Mouse (Mus musculus): ENCODE data around the gene Upp1. TPM values are rescaled to one million over a fixed set of nuclear protein-coding genes. Genes with fewer than 3 reads are reported as not detected.

The Upp1 gene
- polyA plus RNA-seq (2016; fragmentation: Nextera tagmentation; extraction: Ambion mirVana), result 3.6 and 4.8 TPM in 2 replicates

- H3K4me2 ChIP-seq (replicated peaks), result peak within 1 kb of the TSS; percentile 97
- peak within 1 kb of the TSS; percentile 41 for H3K4me3 ChIP-seq
- no peaks in the 10 kb centered on the region for H3K36me3 ChIP-seq
- peak within 1 kb of the TSS; percentile 53 for H3K9ac ChIP-seq
- peaks cover 60% of the 10 kb centered on the region for H3K27me3 ChIP-seq
- H3K4me1 ChIP-seq, result peaks cover 29% of the 10 kb centered on the region
- no peak within 1 kb of the TSS for H3K27ac ChIP-seq
- H3K9me3 ChIP-seq (replicated peaks), result no peaks in the 10 kb centered on the region
- 0% methylated on average over 7 of the region's 7 CpGs for whole genome bisulfite sequencing
- 0 out of 2 replicates have a peak, but pooled peaks have one; percentile 1 for ATAC-seq (ENCODE audit: low FRiP score)
These were observed at the start of gene Upp1 for GRCm38 (mm10) chr11:9118050-9118420. TSS of gene Upp1 (plus strand) at chr11:9118103.

- no peaks in the 10 kb centered on the region for H3K36me3 ChIP-seq
- 92% methylated on average over 3 of the region's 3 CpGs for WGBS
- no peak overlapping the region for H3K9ac ChIP-seq
- no peak overlapping the region for H3K4me2 ChIP-seq (replicated peaks)
- H3K4me1 ChIP-seq, result no peaks in the 10 kb centered on the region
- no peak overlapping the region for H3K27ac ChIP-seq
- H3K9me3 ChIP-seq (replicated peaks), result no peaks in the 10 kb centered on the region
- ATAC-seq (ENCODE audit: low FRiP score), result no peak
- H3K4me3 ChIP-seq, result no peak overlapping the region
- no peaks in the 10 kb centered on the region for H3K27me3 ChIP-seq
These were observed 41.5 kb upstream of the Upp1 start for GRCm38 (mm10) chr11:9076444-9076843.

- peaks cover 35% of the 10 kb centered on the region for H3K27me3 ChIP-seq
- no peak overlapping the region for H3K9ac ChIP-seq
- no peak overlapping the region for H3K27ac ChIP-seq
- H3K9me3 ChIP-seq (replicated peaks), result no peaks in the 10 kb centered on the region
- no peak overlapping the region for H3K4me2 ChIP-seq (replicated peaks)
- H3K36me3 ChIP-seq, result no peaks in the 10 kb centered on the region
- peaks cover 13% of the 10 kb centered on the region for H3K4me1 ChIP-seq
- no peak overlapping the region for H3K4me3 ChIP-seq
- 93% methylated on average over 2 of the region's 2 CpGs for WGBS
- no peak for ATAC-seq (ENCODE audit: low FRiP score)
These were observed 4.7 kb upstream of the Upp1 start for GRCm38 (mm10) chr11:9113189-9113588.

- peaks cover 54% of the 10 kb centered on the region for H3K27me3 ChIP-seq
- H3K27ac ChIP-seq, result no peak overlapping the region
- ATAC-seq (ENCODE audit: low FRiP score), result no peak
- no peak overlapping the region for H3K4me3 ChIP-seq
- H3K9me3 ChIP-seq (replicated peaks), result no peaks in the 10 kb centered on the region
- H3K36me3 ChIP-seq, result no peaks in the 10 kb centered on the region
- H3K9ac ChIP-seq, result no peak overlapping the region
- peaks cover 29% of the 10 kb centered on the region for H3K4me1 ChIP-seq
- peak overlapping the region; percentile 27; the same call in 1 of the 2 replicates for H3K4me2 ChIP-seq (replicated peaks)
- WGBS, result 12% methylated on average over 9 of the region's 9 CpGs
These were observed 2.4 kb upstream of the Upp1 start for GRCm38 (mm10) chr11:9115367-9116120.

GRCm38 (mm10) chr11:9116121-9116520, 1.8 kb upstream of the Upp1 start:
- ATAC-seq (ENCODE audit: low FRiP score), result no peak
- Histone ChIP-seq H3K9ac (no peak overlapping the region), H3K27ac (no peak overlapping the region), H3K4me1 (peaks cover 29% of the 10 kb centered on the region), H3K4me2 (replicated peaks) (peak overlapping the region; percentile 27; the same call in 1 of the 2 replicates), H3K36me3 (no peaks in the 10 kb centered on the region), H3K9me3 (replicated peaks) (no peaks in the 10 kb centered on the region), H3K4me3 (no peak overlapping the region), H3K27me3 (peaks cover 60% of the 10 kb centered on the region)
- 1% methylated on average over 10 of the region's 10 CpGs for WGBS

GRCm38 (mm10) chr11:9116916-9117315, 987 bp upstream of the Upp1 start:
- no peak overlapping the region for H3K27ac ChIP-seq
- no peak overlapping the region for H3K9ac ChIP-seq
- H3K4me1 ChIP-seq, result peaks cover 29% of the 10 kb centered on the region
- no peaks in the 10 kb centered on the region for H3K36me3 ChIP-seq
- no peaks in the 10 kb centered on the region for H3K9me3 ChIP-seq (replicated peaks)
- H3K27me3 ChIP-seq, result peaks cover 60% of the 10 kb centered on the region
- H3K4me3 ChIP-seq, result no peak overlapping the region
- ATAC-seq (ENCODE audit: low FRiP score), result no peak
- 7% methylated on average over 3 of the region's 3 CpGs for WGBS
- H3K4me2 ChIP-seq (replicated peaks), result no peak overlapping the region

GRCm38 (mm10) chr11:9117358-9118049, 399 bp upstream of the Upp1 start:
- Histone ChIP-seq H3K27me3 (peaks cover 60% of the 10 kb centered on the region), H3K27ac (no peak overlapping the region), H3K9me3 (replicated peaks) (no peaks in the 10 kb centered on the region), H3K9ac (no peak overlapping the region), H3K36me3 (no peaks in the 10 kb centered on the region), H3K4me2 (replicated peaks) (peak overlapping the region; percentile 97), H3K4me1 (peaks cover 29% of the 10 kb centered on the region), H3K4me3 (peak overlapping the region; percentile 41)
- peak; percentile 55; the same call in 1 of the 2 replicates for ATAC-seq (ENCODE audit: low FRiP score)
- under 1% methylated on average over 13 of the region's 13 CpGs for WGBS

- no peaks in the 10 kb centered on the region for H3K36me3 ChIP-seq
- peaks cover 60% of the 10 kb centered on the region for H3K27me3 ChIP-seq
- H3K27ac ChIP-seq, result no peak overlapping the region
- under 1% methylated on average over 40 of the region's 40 CpGs for WGBS
- ATAC-seq (ENCODE audit: low FRiP score), result peak; percentile 44
- peak overlapping the region; percentile 97 for H3K4me2 ChIP-seq (replicated peaks)
- H3K9ac ChIP-seq, result peak overlapping the region; percentile 53
- no peaks in the 10 kb centered on the region for H3K9me3 ChIP-seq (replicated peaks)
- peaks cover 29% of the 10 kb centered on the region for H3K4me1 ChIP-seq
- peak overlapping the region; percentile 41 for H3K4me3 ChIP-seq
These were observed 668 bp downstream of the Upp1 start for GRCm38 (mm10) chr11:9118421-9119121.

GRCm38 (mm10) chr11:9119231-9120020, 1.5 kb downstream of the Upp1 start:
- Histone ChIP-seq H3K36me3 (no peaks in the 10 kb centered on the region), H3K4me3 (peak overlapping the region; percentile 41), H3K9me3 (replicated peaks) (no peaks in the 10 kb centered on the region), H3K4me1 (peaks cover 29% of the 10 kb centered on the region), H3K27ac (no peak overlapping the region), H3K9ac (no peak overlapping the region), H3K27me3 (peaks cover 56% of the 10 kb centered on the region), H3K4me2 (replicated peaks) (peak overlapping the region; percentile 97)
- ATAC-seq (ENCODE audit: low FRiP score), result peak; percentile 33; the same call in 1 of the 2 replicates
- WGBS, result 3% methylated on average over 22 of the region's 22 CpGs

GRCm38 (mm10) chr11:9122315-9122714, 4.4 kb downstream of the Upp1 start:
- 75% methylated on average over 4 of the region's 4 CpGs for WGBS
- Histone ChIP-seq H3K27ac (no peak overlapping the region), H3K4me1 (peaks cover 24% of the 10 kb centered on the region), H3K9me3 (replicated peaks) (no peaks in the 10 kb centered on the region), H3K9ac (no peak overlapping the region), H3K27me3 (peaks cover 33% of the 10 kb centered on the region), H3K4me2 (replicated peaks) (no peak overlapping the region), H3K4me3 (no peak overlapping the region), H3K36me3 (no peaks in the 10 kb centered on the region)
- no peak for ATAC-seq (ENCODE audit: low FRiP score)

- ATAC-seq (ENCODE audit: low FRiP score), result no peak
- Histone ChIP-seq H3K4me1 (no peaks in the 10 kb centered on the region), H3K9ac (no peak overlapping the region), H3K36me3 (no peaks in the 10 kb centered on the region; the same call in 1 of the 2 replicates), H3K9me3 (replicated peaks) (no peaks in the 10 kb centered on the region), H3K4me2 (replicated peaks) (no peak overlapping the region), H3K27ac (no peak overlapping the region), H3K4me3 (no peak overlapping the region), H3K27me3 (no peaks in the 10 kb centered on the region)
- WGBS, result 80% methylated on average over 5 of the region's 5 CpGs
These were observed 8.6 kb downstream of the Upp1 start for GRCm38 (mm10) chr11:9126373-9127107.

Measured in hindbrain, embryonic 12.5 days (tissue).